Mouse (Mus musculus): ENCODE measurements around the gene Slc50a1. TPM values are rescaled to one million over a fixed set of nuclear protein-coding genes. Genes with fewer than 3 reads are reported as not detected.

Gene Slc50a1
- polyA plus RNA-seq, 1 experiment from 2014 or later: 41.3 TPM

DNA sequence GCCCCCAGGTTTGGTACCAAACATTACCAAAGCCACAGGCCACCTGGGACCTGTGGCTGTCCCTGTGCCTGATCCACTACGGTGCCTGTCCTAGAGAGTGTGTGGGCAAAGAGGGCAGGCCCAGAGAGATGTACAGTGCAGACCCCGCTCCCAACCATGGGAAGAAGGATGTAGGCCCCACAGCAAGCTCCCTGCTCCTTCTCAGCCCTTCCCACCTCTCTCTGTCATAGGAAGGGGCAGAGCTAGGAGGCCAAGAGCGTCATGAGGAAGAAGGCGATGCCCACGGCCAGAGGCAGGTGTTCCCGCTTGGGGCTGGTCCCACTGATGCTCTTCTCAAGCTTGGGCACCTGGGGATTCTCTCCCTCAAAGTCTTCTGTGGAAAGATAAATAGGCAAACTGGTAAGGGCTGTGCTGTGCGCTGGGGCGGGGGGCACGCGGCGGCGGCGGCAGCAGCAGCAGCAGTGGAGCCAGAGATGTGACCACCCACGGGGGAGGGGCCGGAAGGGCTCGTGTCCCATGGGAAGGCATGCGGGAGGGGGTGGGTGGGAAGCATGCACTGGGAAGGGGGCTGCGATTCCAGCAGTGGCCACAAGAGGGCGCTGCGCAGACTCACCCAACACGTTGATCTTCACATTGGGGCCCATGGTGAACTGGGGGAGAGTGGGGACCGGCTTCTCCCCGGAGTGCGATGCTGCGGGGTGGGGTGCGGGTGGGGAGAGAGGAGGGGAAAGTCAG lies 45.0 kb upstream of the Slc50a1 start:
- Histone ChIP-seq H3K4me2 (ENCODE audit: low read length) (peak overlapping the region; percentile 51), H3K27me3 (ENCODE audit: control insufficient read depth, insufficient read depth, low read depth, low read length) (0 out of 2 replicates have a peak, but pooled peaks cover 4% of the 10 kb centered on the region), H3K27ac (ENCODE audit: low read length) (no peak overlapping the region), H3K4me1 (ENCODE audit: control insufficient read depth, insufficient read depth, low read length) (peaks cover 36% of the 10 kb centered on the region), H3K36me3 (ENCODE audit: control insufficient read depth, insufficient read depth, low read length) (peaks cover 3% of the 10 kb centered on the region; the same call in 1 of the 2 replicates), H3K9ac (ENCODE audit: low read depth, low read length) (peak overlapping the region; percentile 49), H3K4me3 (ENCODE audit: low read depth, low read length) (peak overlapping the region; percentile 14; the same call in 1 of the 2 replicates), H3K9me3 (replicated peaks; ENCODE audit: control insufficient read depth, low read length, poor library complexity, severe bottlenecking) (no peaks in the 10 kb centered on the region)
- no peak for ATAC-seq
- 8% methylated on average over 22 of the region's 26 CpGs for WGBS

DNA sequence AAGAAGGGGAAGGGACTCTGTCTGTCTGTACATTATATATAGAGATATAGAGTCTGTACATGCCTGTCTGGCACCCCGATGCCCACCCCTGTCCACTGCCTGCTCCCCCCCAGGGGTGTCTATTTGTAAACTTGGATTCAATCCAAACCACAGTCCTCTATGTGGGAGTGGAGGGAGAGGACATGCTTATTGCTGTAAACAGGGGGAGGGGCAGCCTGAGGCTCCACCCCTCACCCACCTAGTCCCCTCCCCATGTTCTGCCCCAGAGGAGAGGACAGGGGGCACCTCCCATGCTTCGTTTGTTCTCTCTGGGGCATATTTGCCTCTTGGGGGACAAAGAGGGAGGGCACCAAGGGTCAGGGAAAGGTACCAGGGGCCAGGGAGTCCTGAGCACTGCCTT lies 44.4 kb upstream of the Slc50a1 start:
- Histone ChIP-seq H3K27ac (ENCODE audit: low read length) (no peak overlapping the region), H3K4me2 (ENCODE audit: low read length) (no peak overlapping the region; the same call in 1 of the 2 replicates), H3K36me3 (ENCODE audit: control insufficient read depth, insufficient read depth, low read length) (peaks cover 3% of the 10 kb centered on the region; the same call in 1 of the 2 replicates), H3K9ac (ENCODE audit: low read depth, low read length) (no peak overlapping the region), H3K27me3 (ENCODE audit: control insufficient read depth, insufficient read depth, low read depth, low read length) (0 out of 2 replicates have a peak, but pooled peaks cover 4% of the 10 kb centered on the region), H3K9me3 (replicated peaks; ENCODE audit: control insufficient read depth, low read length, poor library complexity, severe bottlenecking) (no peaks in the 10 kb centered on the region), H3K4me1 (ENCODE audit: control insufficient read depth, insufficient read depth, low read length) (peaks cover 36% of the 10 kb centered on the region), H3K4me3 (ENCODE audit: low read depth, low read length) (no peak overlapping the region)
- no peak for ATAC-seq
- 32% methylated on average over 2 of the region's 2 CpGs for WGBS

DNA sequence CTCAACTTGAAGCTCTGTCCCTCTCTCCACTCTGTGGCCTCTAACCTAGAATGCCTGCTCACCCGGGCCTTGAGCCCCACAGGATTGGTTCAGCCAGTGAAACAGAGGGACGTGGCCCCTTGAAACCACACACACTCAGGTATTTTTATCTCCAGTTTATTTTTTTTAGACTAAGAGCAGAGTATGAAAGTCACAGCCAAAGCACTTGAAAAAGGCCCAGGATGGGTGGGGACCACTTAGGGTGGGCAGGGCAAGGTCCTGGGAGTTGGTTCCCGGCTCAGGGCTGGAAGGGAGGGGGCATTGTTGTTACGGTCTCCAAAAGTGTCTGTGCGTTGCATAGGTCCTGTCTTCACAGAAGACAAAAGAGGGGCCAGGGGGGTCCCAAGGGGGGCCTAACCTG lies 44.0 kb upstream of the Slc50a1 start:
- WGBS: 70% methylated on average over 5 of the region's 5 CpGs
- Histone ChIP-seq H3K9me3 (replicated peaks; ENCODE audit: control insufficient read depth, low read length, poor library complexity, severe bottlenecking) (no peaks in the 10 kb centered on the region), H3K27me3 (ENCODE audit: control insufficient read depth, insufficient read depth, low read depth, low read length) (0 out of 2 replicates have a peak, but pooled peaks cover 4% of the 10 kb centered on the region), H3K4me1 (ENCODE audit: control insufficient read depth, insufficient read depth, low read length) (peaks cover 34% of the 10 kb centered on the region), H3K4me3 (ENCODE audit: low read depth, low read length) (no peak overlapping the region), H3K9ac (ENCODE audit: low read depth, low read length) (no peak overlapping the region), H3K4me2 (ENCODE audit: low read length) (no peak overlapping the region), H3K36me3 (ENCODE audit: control insufficient read depth, insufficient read depth, low read length) (peaks cover 3% of the 10 kb centered on the region; the same call in 1 of the 2 replicates), H3K27ac (ENCODE audit: low read length) (no peak overlapping the region)
- ATAC-seq: no peak

DNA sequence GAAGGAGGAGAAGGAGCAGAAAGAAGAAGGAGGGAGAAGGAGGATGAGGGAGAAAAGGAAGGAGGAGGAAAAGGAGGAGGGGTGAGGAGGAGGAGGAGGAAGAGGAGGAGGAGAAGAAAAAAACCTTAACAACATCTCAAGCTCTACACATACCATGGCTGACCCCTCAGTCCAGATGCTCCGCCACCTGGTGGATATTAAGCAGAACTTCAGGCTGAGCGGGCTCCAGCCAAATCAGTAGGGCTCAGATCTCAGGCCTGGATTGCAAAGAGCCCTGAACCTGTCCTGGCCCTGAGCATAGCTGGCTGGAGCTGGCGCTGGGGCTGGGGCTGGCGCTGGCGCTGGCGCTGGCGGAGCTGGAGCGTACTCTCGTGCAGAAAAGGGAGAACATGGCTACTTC lies 37.7 kb upstream of the Slc50a1 start:
- no peak overlapping the region for H3K9ac ChIP-seq (ENCODE audit: low read depth, low read length)
- H3K27ac ChIP-seq (ENCODE audit: low read length): no peak overlapping the region
- H3K36me3 ChIP-seq (ENCODE audit: control insufficient read depth, insufficient read depth, low read length): no peaks in the 10 kb centered on the region
- H3K27me3 ChIP-seq (ENCODE audit: control insufficient read depth, insufficient read depth, low read depth, low read length): no peaks in the 10 kb centered on the region
- no peaks in the 10 kb centered on the region for H3K4me1 ChIP-seq (ENCODE audit: control insufficient read depth, insufficient read depth, low read length)
- peak; percentile 83 for ATAC-seq
- H3K4me3 ChIP-seq (ENCODE audit: low read depth, low read length): no peak overlapping the region
- H3K9me3 ChIP-seq (replicated peaks; ENCODE audit: control insufficient read depth, low read length, poor library complexity, severe bottlenecking): no peaks in the 10 kb centered on the region
- 2% methylated on average over 9 of the region's 9 CpGs for WGBS
- H3K4me2 ChIP-seq (ENCODE audit: low read length): no peak overlapping the region

DNA sequence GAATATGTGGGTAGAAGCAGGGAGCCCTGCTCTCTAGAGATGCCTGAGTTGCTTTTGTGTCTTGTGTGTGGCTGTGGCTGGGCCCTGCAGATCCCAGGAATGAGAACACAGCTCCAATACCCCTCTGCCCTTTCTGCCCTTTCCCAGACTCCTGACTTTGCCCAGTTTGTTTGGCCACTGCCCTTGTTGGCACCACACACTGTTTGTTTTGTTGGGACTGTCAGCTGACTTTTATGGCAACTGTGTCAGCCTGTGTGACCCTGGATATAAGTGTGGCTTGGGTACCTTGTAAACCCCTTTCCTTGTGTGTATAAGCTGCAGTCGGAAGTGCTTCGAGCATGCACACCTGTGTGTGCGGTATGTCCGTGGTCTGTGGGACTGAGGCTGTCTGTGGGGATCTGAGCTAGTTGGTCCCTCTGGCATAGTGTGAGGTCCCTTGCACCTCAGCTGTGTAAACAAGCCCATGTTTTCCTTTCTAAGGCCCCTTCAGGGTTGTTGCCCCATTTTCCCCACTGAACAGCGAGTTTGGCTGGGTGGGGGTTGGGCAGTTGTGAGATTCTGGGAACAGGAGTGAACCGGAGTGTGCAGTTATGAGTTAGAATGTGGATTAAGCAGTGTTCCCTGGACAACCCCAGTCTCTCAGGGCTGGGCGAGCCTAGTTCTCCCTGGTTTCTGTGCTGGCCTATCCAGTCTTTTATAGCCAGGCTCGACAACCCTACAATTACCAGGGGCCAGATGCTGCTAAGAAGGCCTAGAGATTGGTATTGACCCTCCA lies 35.4 kb upstream of the Slc50a1 start:
- Histone ChIP-seq H3K4me3 (ENCODE audit: low read depth, low read length) (no peak overlapping the region), H3K36me3 (ENCODE audit: control insufficient read depth, insufficient read depth, low read length) (no peaks in the 10 kb centered on the region), H3K9me3 (replicated peaks; ENCODE audit: control insufficient read depth, low read length, poor library complexity, severe bottlenecking) (no peaks in the 10 kb centered on the region), H3K27me3 (ENCODE audit: control insufficient read depth, insufficient read depth, low read depth, low read length) (no peaks in the 10 kb centered on the region), H3K4me2 (ENCODE audit: low read length) (no peak overlapping the region), H3K27ac (ENCODE audit: low read length) (no peak overlapping the region), H3K9ac (ENCODE audit: low read depth, low read length) (no peak overlapping the region), H3K4me1 (ENCODE audit: control insufficient read depth, insufficient read depth, low read length) (no peaks in the 10 kb centered on the region)
- 85% methylated on average over 8 of the region's 8 CpGs for WGBS
- ATAC-seq: no peak

DNA sequence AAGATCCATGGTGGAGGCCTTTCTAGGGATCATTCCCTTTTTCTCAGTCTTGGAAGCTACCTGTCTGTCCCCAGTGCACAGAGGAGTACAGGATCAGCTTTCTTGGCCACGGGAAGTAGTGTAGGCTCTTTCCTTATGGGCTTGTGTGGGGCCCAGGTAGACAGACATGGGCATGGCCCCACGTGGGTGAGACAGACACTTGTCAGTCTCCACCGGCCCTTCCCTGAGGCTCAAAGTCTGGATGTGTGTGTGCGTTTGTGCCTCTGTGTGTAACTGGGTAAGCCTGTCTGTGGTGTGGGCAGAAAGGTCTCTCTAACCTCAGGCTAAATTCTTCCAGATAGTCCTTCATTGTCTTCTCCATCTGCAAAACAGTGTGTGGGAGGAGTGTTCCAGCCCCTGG lies 34.7 kb upstream of the Slc50a1 start:
- Histone ChIP-seq H3K4me2 (ENCODE audit: low read length) (no peak overlapping the region), H3K4me1 (ENCODE audit: control insufficient read depth, insufficient read depth, low read length) (peaks cover 1% of the 10 kb centered on the region; the same call in 1 of the 2 replicates), H3K4me3 (ENCODE audit: low read depth, low read length) (no peak overlapping the region), H3K9me3 (replicated peaks; ENCODE audit: control insufficient read depth, low read length, poor library complexity, severe bottlenecking) (no peaks in the 10 kb centered on the region), H3K27ac (ENCODE audit: low read length) (no peak overlapping the region), H3K27me3 (ENCODE audit: control insufficient read depth, insufficient read depth, low read depth, low read length) (peaks cover 1% of the 10 kb centered on the region; the same call in 1 of the 2 replicates), H3K36me3 (ENCODE audit: control insufficient read depth, insufficient read depth, low read length) (no peaks in the 10 kb centered on the region), H3K9ac (ENCODE audit: low read depth, low read length) (no peak overlapping the region)
- ATAC-seq: no peak
- WGBS: 78% methylated on average over 4 of the region's 4 CpGs

DNA sequence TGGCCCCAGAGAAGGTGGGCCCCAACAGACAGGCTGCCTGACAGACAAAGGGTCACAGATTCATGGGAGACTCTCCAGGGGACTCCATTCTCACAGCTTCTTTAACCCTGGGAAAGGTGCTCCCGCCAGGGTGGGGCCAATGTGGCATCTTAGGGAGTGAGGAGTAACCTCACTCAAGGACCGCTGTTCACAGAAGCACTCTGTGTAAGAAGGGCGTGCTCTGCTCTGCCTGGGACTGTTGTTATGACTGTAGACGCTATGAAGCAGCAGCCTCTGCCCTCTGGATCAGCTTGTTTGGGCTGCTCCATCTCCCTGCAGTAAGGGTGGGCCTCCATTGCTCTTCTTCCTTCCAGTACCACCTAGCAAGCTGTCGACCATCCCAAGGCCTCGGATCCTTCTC lies 34.1 kb upstream of the Slc50a1 start:
- Histone ChIP-seq H3K9me3 (replicated peaks; ENCODE audit: control insufficient read depth, low read length, poor library complexity, severe bottlenecking) (no peaks in the 10 kb centered on the region), H3K4me1 (ENCODE audit: control insufficient read depth, insufficient read depth, low read length) (peaks cover 8% of the 10 kb centered on the region; the same call in 1 of the 2 replicates), H3K4me2 (ENCODE audit: low read length) (no peak overlapping the region), H3K36me3 (ENCODE audit: control insufficient read depth, insufficient read depth, low read length) (no peaks in the 10 kb centered on the region), H3K9ac (ENCODE audit: low read depth, low read length) (no peak overlapping the region), H3K4me3 (ENCODE audit: low read depth, low read length) (no peak overlapping the region), H3K27me3 (ENCODE audit: control insufficient read depth, insufficient read depth, low read depth, low read length) (peaks cover 3% of the 10 kb centered on the region; the same call in 1 of the 2 replicates), H3K27ac (ENCODE audit: low read length) (no peak overlapping the region)
- ATAC-seq: no peak
- WGBS: 60% methylated on average over 6 of the region's 6 CpGs

DNA sequence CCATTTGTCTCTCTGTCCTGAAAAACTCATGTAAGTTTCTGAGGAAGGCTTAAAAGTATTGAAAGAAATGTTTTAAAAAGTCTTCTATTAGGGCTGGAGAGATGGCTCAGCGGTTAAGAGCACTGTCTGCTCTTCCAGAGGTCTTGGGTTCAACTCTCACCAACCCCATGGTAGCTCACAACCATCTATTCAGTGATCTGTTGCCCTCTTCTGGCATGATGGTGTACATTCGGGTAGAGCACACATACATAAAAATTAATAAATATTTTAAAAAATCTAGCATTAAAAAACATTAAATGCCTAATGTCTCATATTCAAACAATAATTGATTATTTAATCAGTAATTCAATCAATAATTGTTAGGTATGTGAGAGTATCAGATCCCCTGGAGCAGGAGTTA lies 30.1 kb upstream of the Slc50a1 start:
- H3K4me1 ChIP-seq (ENCODE audit: control insufficient read depth, insufficient read depth, low read length): peaks cover 8% of the 10 kb centered on the region; the same call in 1 of the 2 replicates
- no peak for ATAC-seq
- 61% methylated on average over 2 of the region's 2 CpGs for WGBS
- no peak overlapping the region for H3K4me2 ChIP-seq (ENCODE audit: low read length)
- no peaks in the 10 kb centered on the region for H3K36me3 ChIP-seq (ENCODE audit: control insufficient read depth, insufficient read depth, low read length)
- H3K9ac ChIP-seq (ENCODE audit: low read depth, low read length): no peak overlapping the region
- no peak overlapping the region for H3K27ac ChIP-seq (ENCODE audit: low read length)
- H3K9me3 ChIP-seq (replicated peaks; ENCODE audit: control insufficient read depth, low read length, poor library complexity, severe bottlenecking): no peaks in the 10 kb centered on the region
- H3K27me3 ChIP-seq (ENCODE audit: control insufficient read depth, insufficient read depth, low read depth, low read length): peaks cover 3% of the 10 kb centered on the region; the same call in 1 of the 2 replicates
- no peak overlapping the region for H3K4me3 ChIP-seq (ENCODE audit: low read depth, low read length)

DNA sequence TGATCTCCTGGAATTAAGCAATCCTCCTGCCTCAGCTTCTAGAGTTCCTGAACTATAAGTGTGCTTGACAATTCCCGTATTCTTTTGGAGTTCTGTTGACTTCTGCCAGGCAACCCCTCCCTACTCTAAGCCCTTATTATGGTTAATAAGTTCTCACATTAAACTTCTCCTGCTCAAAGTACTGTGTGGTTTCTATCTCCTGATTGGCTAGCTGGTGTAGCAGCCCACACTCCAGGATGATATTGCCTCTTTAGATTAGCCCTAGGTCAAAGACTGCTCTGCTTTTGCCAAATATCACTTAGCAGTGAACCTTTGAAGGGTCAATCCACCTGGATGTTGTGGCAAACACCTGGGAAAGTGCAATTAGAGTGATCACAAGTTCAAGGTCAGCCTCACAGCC lies 29.7 kb upstream of the Slc50a1 start:
- H3K27ac ChIP-seq (ENCODE audit: low read length): no peak overlapping the region
- H3K36me3 ChIP-seq (ENCODE audit: control insufficient read depth, insufficient read depth, low read length): no peaks in the 10 kb centered on the region
- H3K9ac ChIP-seq (ENCODE audit: low read depth, low read length): no peak overlapping the region
- H3K4me2 ChIP-seq (ENCODE audit: low read length): peak overlapping the region; percentile 48
- H3K9me3 ChIP-seq (replicated peaks; ENCODE audit: control insufficient read depth, low read length, poor library complexity, severe bottlenecking): no peaks in the 10 kb centered on the region
- peaks cover 8% of the 10 kb centered on the region; the same call in 1 of the 2 replicates for H3K4me1 ChIP-seq (ENCODE audit: control insufficient read depth, insufficient read depth, low read length)
- WGBS: 70% methylated on average over 1 of the region's 1 CpGs
- H3K27me3 ChIP-seq (ENCODE audit: control insufficient read depth, insufficient read depth, low read depth, low read length): peaks cover 3% of the 10 kb centered on the region; the same call in 1 of the 2 replicates
- no peak for ATAC-seq
- H3K4me3 ChIP-seq (ENCODE audit: low read depth, low read length): no peak overlapping the region; the same call in 1 of the 2 replicates
